Mouse (Mus musculus) heart, adult 2 months (tissue): Measurements from ENCODE around the gene Itprid1.

Source experiments
- CTCF ChIP-seq: fragments of 200-600 bp; IDR thresholded peaks from 2 replicates; pipeline ENCODE4 v1.8.1; 2022; ENCODE audit warnings: antibody characterized with exemption, mild to moderate bottlenecking, moderate library complexity
- POLR2A ChIP-seq: fragments of 200-500 bp; IDR thresholded peaks from 2 replicates; pipeline ENCODE4 v1.6.1; 2011; ENCODE audit warnings: mild to moderate bottlenecking, low read depth, low read length, control low read depth; ENCODE audit not compliant: insufficient read depth

GRCm38 (mm10) chr6:56019632-56020031 lies 182.9 kb downstream of the Itprid1 start:
- TF ChIP-seq POLR2A (no peak), CTCF (no peak)
